Mouse (Mus musculus) induced T-regulatory cell, adult 2 months (primary cell): ENCODE measurements around the gene Nxf1.
A peak's percentile ranks its signal among the peaks of the same experiment; 100 is the strongest.

Experiments
- DNase-seq: peaks from one replicate; pipeline ENCODE4 v3.0.0-alpha.2; 2012; ENCODE audit warnings: low read depth

Nxf1 gene

DNA sequence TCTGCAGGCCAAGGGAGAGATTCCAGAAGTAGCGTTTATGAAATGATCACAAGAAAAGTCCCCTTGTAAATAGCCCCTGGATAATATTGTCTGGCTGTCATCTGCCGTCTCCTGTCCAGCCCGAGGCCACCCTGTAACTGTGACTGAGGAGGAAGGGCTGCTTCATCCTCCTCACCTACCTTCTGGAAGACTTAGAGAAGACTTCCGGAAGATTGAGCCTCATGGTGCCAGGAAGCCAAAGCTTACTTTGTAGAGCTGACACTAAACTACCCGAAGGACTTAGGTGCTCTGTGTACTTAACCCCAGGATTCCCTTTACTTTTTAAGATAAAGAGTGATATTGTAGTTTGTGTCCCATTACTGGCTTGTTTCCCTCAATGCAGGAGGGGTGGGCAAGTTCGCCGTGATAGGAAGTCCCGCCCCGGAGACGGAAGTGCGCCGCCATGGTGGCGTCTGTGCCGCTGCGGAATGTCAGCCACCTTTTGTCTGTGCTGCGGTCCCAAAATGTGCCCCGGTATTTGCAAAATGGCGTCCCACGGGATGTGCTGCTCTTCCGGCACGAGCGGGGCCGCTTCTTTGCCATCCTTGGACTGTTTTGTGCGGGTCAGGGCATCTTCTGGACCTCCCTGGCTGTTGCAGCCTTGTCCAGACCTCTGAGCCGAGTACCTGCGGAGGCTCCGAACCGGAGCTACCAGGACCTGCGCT, 13.8 kb downstream of the Nxf1 start, which contains the start of gene Tmem223:
Gene Tmem223, plus strand, starts transcription at position 430 of the 704 bp plus-strand sequence.
- peak; percentile 91 for DNase-seq

- no peak for DNase-seq
Measured at GRCm38 (mm10) chr19:8772996-8773395, 16.1 kb downstream of the Nxf1 start.

DNA sequence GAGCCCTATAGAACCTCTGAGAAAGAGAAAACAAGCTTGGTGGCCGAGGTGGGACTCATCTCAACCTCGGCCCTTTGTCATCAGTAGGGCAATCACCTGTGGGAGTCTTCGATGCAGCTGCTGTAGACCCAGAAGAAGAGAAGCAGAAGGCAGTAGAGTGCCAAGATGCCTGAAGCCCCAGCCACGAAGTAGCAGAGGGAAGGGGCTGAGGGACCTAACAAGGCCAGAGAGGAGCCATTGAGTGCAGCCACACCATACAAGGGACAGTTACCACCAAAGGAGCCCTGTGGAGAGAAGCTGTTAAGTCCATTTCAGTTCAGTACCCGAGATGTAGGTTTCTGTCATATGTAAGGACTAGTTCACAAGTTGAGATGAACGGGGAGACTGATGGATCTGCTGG, 16.5 kb downstream of the Nxf1 start:
- no peak for DNase-seq

DNA sequence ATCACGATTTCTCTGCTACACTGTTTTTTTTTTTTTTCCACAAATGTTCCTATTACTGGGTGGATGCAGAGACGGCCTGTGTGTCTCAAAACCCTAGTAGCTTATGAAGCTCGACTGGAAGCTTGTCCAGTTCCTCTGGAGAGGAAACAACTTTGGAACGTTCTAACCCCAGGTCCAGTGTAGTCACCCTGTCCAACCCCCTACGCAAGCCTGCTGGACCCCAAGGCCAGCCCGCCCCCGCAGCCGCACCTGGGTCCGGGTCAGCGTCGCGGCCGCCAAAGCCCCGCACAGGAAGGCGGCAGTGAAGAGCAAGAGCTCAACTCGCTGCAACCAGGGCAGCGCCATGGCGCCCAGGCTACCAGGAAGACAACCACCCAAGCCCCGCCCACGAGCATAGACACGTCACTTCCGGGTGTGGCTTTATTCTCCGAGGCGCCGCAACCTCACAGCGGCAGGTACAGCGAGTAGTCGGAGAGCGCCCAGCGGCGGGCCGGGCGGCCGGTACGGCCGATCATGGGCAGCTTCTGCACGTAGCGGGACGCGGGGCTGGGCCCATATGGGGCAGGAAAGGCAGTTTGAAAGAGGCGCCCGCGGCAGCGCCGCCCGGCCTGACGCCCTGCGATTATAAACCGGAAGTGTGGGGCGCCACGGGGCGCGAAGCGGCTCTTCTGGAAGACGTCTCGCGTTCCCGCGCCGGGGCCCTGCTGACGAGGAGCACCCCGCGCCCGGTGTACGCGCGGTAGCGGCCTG, 17.4 kb downstream of the Nxf1 start, which contains the start of gene Tmem179b:
Gene Tmem179b, minus strand, starts transcription at position 382 of the 750 bp plus-strand sequence.
- peak; percentile 99 for DNase-seq

GRCm38 (mm10) chr19:8774951-8775421, 18.1 kb downstream of the Nxf1 start:
- DNase-seq: no peak

DNA sequence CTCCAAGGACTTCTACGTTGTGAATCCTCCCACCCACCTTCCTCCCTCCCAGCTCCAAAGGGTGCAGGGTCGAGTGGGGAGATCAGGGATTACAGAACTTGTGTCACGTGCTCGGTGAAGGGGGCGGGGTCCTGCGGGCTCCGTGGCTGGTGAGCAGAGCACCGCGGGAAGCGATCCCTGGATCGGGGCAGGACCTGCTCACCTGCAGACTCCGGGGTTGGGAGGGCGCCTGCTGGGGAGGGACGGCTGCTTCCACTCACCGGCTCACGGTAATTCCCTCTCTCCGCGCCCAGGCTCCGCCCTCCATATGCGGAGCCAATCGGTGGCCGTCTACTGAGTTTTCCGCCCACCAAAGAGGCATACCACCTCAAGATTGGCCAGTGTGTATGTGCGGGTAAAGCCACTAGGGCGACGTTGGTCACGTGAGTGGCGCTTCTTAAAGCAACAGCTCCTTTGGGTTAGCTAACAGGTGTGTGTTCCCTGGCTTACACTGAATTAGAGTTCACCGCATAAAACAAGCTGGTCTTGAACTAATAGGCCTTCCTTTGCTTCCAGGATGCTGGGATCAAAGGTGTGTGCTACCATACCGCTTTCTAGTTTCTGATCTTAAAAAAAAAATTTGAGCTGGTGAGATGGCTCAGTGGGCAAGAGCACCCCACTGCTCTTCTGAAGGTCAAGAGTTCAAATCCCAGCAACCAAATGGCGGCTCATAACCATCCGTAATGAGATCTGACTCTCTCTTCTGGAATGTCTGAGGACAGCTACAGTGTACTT, 29.3 kb downstream of the Nxf1 start, which contains the start of gene Taf6l:
Gene Taf6l, minus strand, starts transcription at position 410 of the 774 bp plus-strand sequence.
- DNase-seq: peak; percentile 97

- DNase-seq: no peak
Measured at GRCm38 (mm10) chr19:8788521-8788920, 31.6 kb downstream of the Nxf1 start.

DNA sequence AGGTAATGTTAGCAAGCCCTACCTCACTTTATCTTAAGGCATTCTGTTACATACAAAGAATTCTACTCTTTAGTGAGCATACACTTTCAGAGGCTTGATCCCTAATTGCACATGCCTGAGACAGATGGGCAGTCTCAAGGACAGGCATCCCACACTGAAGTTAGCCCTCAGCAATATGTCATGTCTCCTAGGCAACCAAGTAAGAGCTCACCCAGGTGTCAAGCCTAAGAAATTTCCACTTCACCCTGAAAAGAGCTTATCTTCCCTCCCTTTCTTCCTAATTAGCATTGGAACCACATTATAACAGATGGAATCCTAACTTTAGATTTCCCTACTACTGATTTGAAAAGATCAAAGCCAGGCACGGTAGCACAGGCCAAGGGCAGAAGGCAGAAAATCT, 32.3 kb downstream of the Nxf1 start:
- no peak for DNase-seq

DNA sequence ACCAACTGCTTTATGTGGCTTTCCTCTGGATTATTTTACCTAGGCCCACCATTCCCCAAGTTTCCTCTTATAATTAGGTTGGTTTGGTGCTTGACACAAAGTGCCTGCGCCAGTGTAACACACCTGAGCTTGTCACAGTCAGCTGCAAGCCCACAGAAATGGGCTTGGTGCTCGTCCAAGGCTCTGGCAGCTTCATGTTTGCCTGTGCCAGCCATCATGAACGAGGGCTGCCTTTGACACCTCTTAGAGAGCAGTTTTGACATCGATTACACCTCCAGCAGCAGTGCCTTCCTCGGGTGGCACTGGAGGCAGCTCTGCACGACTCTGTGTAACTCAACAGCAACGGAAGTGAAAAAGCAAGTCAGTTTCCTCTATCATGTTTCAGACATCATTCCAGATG, 33.3 kb downstream of the Nxf1 start:
- DNase-seq: no peak

GRCm38 (mm10) chr19:8798264-8798946, 41.5 kb downstream of the Nxf1 start, which contains the start of gene Polr2g:
Gene Polr2g, minus strand, starts transcription at chr19:8798577.
- peak; percentile 96 for DNase-seq

GRCm38 (mm10) chr19:8798947-8799315, 42.1 kb downstream of the Nxf1 start:
- DNase-seq: no peak

GRCm38 (mm10) chr19:8802130-8802821, 45.4 kb downstream of the Nxf1 start, which contains the start of gene Zbtb3:
Gene Zbtb3, plus strand, starts transcription at chr19:8802555.
- DNase-seq: peak; percentile 98

- no peak for DNase-seq
Measured at GRCm38 (mm10) chr19:8803204-8803780, 46.4 kb downstream of the Nxf1 start.

DNA sequence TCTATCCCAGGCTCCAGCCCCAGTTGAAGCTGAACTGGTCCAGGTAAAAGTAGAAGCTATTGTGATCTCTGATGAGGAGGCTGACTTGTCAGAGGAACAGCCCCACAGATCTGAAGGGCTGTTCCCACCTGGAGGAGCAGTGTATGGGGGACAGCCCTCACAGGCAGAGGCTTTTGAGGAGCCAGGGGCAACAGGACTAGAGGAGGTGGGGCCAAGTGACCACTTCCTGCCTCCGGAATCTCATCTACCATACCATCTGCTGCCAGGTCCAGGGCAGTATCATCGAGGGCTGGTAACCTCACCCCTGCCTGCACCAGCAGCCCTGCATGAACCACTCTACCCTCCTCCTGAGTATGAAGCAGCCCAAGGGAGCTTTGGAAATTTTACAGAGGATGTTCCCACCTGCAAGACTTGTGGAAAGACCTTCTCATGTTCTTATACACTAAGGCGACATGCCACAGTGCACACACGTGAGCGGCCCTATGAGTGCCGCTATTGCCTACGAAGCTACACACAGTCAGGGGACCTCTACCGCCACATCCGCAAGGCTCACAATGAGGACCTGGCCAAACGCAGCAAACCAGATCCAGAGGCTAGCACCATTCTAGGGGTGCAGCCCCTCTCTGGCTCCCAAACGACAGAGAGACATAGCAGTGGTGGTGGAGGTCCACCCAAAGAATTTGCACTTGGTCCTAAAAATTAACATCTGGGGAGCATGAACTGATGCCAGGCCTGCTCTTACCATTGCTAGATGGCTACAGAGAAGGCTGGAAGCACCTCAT, 47.2 kb downstream of the Nxf1 start:
- no peak for DNase-seq

DNA sequence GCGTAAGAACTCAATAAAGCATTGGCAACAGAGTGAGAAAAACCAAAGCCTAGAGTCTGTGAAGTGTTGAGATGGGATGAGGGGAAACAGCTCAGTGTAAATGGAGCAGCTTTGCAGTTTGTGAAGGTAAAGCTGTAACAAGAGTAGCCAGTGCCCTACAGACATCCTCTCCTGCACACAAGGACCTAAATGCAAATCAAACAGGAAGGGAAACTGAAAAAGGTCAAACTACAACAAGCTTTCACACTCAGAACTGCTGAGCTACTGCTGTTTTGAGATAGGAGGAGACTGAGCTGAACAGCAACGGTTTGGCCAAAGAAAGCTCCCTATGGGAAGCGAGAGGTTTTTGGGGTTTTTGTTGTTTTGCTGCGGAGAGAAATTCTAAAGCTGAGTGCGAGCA, 49.9 kb downstream of the Nxf1 start:
- peak; percentile 48 for DNase-seq

GRCm38 (mm10) chr19:8815812-8816211, 58.9 kb downstream of the Nxf1 start:
- DNase-seq: no peak

DNA sequence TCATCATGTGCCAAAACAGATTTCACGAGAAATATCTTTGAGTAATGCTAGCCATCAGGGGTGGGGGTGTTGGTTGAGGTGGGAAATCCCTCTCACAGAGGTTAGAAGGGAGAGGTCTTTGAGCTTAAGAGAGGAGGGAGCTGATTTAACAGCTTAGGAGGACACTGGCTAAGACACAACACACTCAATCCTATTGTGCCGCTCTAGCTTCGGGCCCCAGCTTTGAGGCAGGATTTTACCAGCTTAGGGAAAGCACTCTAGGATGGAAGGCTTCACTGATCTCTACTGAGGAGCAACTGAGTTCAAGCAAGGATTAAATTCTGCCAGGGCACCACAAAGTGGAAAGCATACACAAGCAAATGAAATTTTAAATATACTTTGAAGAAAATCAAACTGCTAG, 60.1 kb downstream of the Nxf1 start:
- no peak for DNase-seq

DNA sequence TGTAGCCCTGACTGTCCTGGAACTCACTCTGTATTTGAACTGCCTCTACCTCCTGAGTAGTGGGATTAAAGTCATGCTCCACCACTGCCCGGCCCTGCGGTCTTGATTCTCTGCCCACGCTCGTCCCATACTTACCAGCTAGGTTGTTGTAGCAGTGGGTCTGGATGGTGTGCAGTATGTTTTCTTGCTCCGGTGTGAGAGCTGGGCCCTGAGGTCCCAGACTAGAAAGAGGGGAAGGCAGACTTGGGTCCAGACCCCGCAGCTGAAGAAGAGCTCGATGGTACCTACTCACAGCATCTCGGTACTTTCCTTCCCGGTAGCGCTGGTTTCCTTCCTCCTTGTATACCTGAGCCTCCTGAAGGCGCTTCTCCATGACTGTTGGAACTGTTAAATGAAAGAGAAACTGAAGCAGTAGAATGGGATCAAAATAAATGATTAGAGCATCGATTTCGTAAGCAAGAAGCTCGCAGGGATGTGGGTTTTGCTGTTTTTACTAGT, 61.5 kb downstream of the Nxf1 start:
- DNase-seq: no peak

- peak; percentile 97 for DNase-seq
Measured at GRCm38 (mm10) chr19:8818801-8819595, 62.1 kb downstream of the Nxf1 start, which contains the start of gene Ttc9c. Gene Ttc9c, minus strand, starts transcription at chr19:8819333.
